Mouse (Mus musculus) macrophage (primary cell): ENCODE data around the gene Ly6g6f. TPM values are rescaled to one million over a fixed set of nuclear protein-coding genes. Genes with fewer than 3 reads are reported as not detected.

Source experiments
- H3K27ac ChIP-seq: fragments of 350-480 bp; formaldehyde crosslinking; 2 replicates; pipeline ENCODE4 v1.9.0; 2021
- H3K36me3 ChIP-seq: fragments of 350-480 bp; formaldehyde crosslinking; 2 replicates; pipeline ENCODE4 v1.9.0; 2021; ENCODE audit errors: inconsistent target
- H3K4me3 ChIP-seq: fragments of 350-480 bp; formaldehyde crosslinking; 2 replicates; pipeline ENCODE4 v1.9.0; 2021; ENCODE audit errors: inconsistent target
- H3K79me2 ChIP-seq: fragments of 350-480 bp; formaldehyde crosslinking; 2 replicates; pipeline ENCODE4 v1.9.0; 2021; ENCODE audit errors: inconsistent target
- WGBS: methylation state at CpG from one replicate; pipeline ENCODE4 v1.1.7; 2026; ENCODE audit warnings: inconsistent platforms; ENCODE audit not compliant: missing documents; 5-methylcytosine and 5-hydroxymethylcytosine counted together
- polyA plus RNA-seq: library from polyadenylated mRNA; stranded (reverse); fragments of 250-400 nt; gene quantifications from 3 replicates; pipeline ENCODE4 v1.2.4, GENCODE M21; 2018; ENCODE audit warnings: inconsistent platforms

Gene Ly6g6f
- polyA plus RNA-seq, 1 experiment from 2014 or later, result not detected

DNA sequence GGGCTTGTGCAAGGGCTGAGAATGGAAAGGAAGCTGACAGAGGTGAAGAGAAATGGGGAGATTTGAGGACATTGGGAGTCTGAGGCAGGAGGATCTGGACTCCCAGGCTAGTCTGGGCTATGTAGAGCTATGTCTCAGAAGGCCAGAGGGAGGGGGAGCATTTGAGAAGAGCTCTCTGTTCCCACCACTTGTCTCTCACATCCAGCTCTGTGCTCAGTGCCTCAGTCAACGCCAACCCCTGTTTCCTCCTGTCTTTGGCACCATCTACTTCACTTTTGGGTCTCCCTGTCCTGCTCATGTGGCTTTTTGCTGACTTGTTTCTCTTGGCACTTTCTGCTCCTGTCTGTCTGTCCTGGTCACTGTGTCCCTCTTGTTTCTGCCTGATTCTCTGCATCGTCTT lies 8.1 kb downstream of the Ly6g6f start:
- Histone ChIP-seq H3K27ac (0 out of 2 replicates have a peak overlapping the region, but pooled peaks have one; percentile 19), H3K79me2 (no peaks in the 10 kb centered on the region), H3K4me3 (peak overlapping the region; percentile 29), H3K36me3 (no peaks in the 10 kb centered on the region)
- WGBS, result 28% methylated on average over 2 of the region's 2 CpGs

DNA sequence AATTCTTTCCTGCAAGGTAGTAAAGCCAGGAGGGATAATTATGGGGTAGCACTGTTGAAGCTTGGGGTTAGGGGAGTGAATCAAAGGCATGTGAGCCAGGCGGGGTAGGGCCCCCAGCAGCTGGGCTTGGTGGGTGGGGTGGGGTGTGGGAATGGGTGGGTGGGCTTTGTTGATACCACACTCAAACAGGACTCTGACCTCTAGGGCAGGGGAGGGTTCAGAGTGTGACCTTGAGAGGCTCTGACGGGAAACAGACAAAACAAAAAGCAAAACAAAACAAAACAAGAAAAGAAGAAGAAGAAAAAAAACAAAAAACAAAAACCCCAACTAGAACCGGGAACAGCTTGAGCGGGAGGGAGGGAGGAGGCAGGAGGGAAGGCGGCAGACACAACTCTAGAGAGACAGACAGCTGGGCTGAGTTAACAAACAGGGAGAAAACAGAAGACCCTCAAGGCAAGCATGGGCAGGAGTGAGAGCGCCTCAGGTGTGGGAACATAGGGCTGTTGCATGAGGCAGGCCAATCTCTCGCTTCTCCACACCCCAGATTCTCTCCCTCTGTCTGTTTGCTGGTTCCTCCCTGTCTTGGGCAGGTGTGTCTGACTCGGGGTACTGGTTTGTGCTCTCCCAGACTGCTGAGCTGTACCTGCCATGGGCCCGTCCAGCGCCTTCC lies 8.8 kb downstream of the Ly6g6f start, which contains the start of gene Ly6g6e:
Gene Ly6g6e, plus strand, starts transcription at position 396 of the 670 bp plus-strand sequence.
- peak within 1 kb of the TSS; percentile 19; the same call in 1 of the 2 replicates for H3K27ac ChIP-seq
- WGBS, result 68% methylated on average over 10 of the region's 10 CpGs
- no peaks in the 10 kb centered on the region for H3K79me2 ChIP-seq
- H3K36me3 ChIP-seq, result no peaks in the 10 kb centered on the region
- H3K4me3 ChIP-seq, result peak within 1 kb of the TSS; percentile 29

DNA sequence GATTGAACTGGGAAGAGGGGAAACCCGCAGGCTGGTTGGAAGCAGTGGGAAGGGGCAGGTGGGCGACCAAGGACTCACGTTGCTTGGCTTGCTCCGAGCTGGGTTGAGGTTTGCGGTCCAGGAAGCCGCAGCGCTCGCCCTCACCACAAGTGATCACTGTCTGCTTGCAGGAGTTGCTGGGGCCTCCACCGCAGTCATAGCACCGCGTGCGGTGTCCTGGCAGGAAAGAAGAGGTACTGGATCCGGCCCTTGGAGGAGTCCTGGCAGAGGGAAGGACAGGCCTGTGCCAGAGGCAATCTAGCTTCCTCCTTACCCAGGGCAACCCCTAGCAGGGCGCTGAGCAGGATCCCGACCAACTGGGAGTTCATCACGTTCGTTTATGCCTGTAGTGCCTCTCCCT lies 11.3 kb downstream of the Ly6g6f start:
- 18% methylated on average over 17 of the region's 17 CpGs for WGBS
- no peak overlapping the region for H3K27ac ChIP-seq
- H3K79me2 ChIP-seq, result no peaks in the 10 kb centered on the region
- no peak overlapping the region for H3K4me3 ChIP-seq
- no peaks in the 10 kb centered on the region for H3K36me3 ChIP-seq

DNA sequence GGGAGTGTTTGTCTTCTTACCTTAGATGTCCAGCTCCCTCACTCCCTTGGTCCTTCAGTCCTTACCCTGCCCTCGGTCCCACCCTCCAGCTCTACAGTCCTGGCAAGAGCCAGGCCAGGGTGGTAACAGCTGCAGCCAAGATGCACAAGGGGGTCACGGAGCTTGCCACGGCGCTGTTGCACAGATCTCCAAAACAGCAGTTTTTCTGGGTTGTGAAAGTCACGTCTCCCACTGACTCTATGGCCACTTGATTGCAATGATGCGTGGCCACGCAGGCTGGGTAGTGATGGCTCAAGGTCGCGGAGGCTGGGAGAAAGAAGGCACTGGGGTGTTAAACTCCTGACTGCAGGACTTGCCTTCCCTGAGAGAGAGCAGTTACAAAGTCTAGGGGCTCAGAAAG lies 14.0 kb downstream of the Ly6g6f start:
- Histone ChIP-seq H3K79me2 (no peaks in the 10 kb centered on the region), H3K36me3 (no peaks in the 10 kb centered on the region), H3K4me3 (no peak overlapping the region), H3K27ac (no peak overlapping the region)
- 85% methylated on average over 8 of the region's 9 CpGs for WGBS

DNA sequence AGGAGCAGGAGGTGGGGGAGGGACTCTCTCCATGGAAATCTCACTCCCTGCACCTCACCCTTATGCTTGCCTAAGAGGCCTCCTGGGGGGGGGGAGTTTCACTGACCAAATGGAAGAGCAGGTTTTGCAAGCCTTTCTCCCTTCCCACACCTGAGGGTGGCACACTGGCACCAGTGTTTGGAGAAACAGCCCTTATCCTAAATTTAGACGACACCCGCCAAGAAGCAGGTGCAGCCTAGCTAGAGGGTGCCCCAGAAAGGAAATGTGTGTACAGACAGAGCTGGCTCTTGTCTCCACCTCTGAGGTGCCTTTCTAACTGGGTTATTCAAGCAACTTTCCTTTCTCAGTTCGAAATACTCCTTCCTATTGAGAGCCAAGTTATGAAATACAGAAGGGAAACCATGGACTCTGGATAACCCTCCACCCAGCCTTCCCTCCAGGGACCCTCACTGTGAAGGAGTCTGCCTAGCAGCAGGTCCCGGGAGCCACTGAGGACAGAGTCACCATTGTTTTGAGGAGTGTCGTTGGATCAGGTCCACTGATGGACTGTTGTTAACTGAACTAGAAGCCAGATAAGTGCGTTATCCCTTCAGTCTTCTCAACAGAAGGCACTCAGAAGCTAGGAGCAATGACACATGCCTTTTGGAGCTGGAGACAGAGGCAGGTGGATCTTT lies 14.7 kb downstream of the Ly6g6f start:
- Histone ChIP-seq H3K27ac (no peak overlapping the region), H3K36me3 (no peaks in the 10 kb centered on the region), H3K4me3 (no peak overlapping the region), H3K79me2 (no peaks in the 10 kb centered on the region)
- WGBS, result 57% methylated on average over 5 of the region's 6 CpGs

DNA sequence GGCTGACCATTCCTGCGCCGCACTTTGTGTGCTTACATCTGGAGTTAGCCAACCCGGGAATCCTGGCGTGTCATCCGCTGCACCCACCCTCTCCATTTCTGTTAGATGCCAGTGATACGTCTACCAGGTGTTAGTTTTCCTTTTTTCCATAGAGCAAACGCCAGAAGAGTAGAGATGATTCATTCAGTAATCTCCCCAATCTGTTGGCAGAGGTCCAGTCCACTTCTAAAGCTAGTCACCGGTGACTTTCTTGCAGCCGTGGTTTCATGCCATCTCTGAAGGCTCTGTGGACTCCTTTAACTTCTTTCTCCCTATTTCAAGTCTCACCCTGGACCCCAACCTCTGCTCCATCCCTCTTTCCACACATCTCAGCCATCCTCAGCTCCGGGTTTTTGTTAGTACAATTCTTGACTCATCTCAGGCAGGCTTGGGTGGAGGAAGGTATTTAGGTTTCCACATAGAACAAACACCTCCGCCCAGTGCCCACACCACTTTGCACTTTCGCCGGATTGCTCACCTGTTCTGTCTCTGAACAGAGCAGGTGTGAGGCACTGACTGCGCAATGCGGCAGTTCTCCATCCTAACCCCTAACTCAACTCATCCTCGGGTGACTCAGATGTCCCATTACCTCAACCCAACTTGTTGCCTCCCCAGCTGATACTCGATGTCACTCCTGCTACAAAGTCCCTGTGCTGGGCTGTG lies 17.0 kb downstream of the Ly6g6f start:
- H3K36me3 ChIP-seq, result no peaks in the 10 kb centered on the region

DNA sequence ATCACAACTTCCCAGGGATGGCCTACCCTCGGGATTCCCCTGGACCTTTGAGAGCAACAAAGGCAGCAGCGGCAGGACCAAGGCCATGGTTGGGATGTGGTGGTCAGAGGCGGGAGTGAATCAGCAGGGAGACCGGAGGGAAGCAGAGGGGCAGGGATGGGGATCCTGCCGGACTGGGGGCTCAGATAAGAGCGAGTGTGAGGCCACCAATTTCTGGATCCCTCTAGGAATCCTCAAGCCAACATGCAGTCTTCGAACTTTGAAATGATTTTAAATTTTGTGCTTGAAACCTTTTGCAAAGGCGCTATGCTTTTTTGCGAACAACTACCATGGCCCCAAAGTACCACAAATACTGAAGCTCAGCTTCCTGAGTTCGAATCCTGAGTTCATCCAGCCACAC lies 19.3 kb downstream of the Ly6g6f start, which contains the start of gene Mpig6b:
Gene Mpig6b, minus strand, starts transcription at position 101 of the 400 bp plus-strand sequence.
- no peak within 1 kb of the TSS for H3K27ac ChIP-seq
- peak within 1 kb of the TSS; percentile 10; the same call in 1 of the 2 replicates for H3K4me3 ChIP-seq
- H3K79me2 ChIP-seq, result no peaks in the 10 kb centered on the region
- WGBS, result 82% methylated on average over 8 of the region's 10 CpGs
- no peaks in the 10 kb centered on the region for H3K36me3 ChIP-seq

More for the DNA sequence above, 17.0 kb downstream of the Ly6g6f start:
- Histone ChIP-seq H3K4me3 (no peak overlapping the region), H3K27ac (no peak overlapping the region), H3K79me2 (no peaks in the 10 kb centered on the region)
- WGBS, result 74% methylated on average over 17 of the region's 17 CpGs

DNA sequence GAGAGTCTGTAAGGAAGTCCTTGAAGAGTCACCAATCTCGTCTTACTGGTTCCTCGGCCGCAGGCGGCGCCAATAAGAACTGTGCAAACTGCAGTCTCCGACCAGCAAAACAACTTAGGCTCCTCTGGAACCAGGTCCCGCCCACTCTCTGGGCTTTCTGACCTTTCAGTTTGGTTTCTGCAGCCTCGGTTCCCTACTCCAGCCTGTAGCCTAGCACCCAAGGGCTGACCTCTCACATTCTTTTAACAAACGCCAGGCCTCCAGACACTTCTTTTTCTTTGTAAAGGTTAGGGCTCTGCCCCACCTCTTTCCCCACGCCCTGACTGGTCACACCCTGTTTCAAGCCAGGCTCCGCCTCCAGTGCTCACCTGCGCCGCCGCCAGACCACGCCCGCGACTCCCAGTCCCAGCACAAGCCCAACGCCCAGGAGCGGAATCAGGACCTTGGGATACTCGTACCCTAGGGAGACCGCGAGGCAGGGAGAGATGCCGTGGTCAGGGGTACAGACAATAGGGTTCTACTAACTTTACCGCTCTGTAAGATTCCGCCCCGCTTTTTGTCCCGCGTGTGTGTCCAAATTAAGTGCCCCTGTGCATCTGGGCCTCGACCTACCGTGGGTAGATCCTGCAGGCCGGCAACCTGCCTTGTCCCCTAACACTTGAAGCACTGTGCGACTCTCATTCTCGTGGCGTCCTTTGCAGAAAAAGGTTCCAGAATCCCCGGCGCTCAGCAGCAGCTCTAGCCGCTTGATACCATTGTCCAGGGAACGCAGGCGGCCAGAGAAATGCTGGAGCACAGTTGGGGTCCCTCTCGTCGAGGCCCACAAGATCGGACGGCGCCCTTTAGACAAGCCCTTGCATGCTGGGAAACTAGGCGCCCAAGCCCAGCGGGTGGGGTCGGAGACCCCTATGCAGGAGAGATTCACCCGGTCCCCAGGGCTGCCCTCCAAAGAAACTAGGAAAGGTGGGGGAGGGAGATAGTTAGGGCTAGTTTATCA lies 20.2 kb downstream of the Ly6g6f start, which contains the start of gene Ly6g6c:
Gene Ly6g6c, plus strand, starts transcription at position 438 of the 997 bp plus-strand sequence.
- 4% methylated on average over 47 of the region's 48 CpGs for WGBS
- H3K79me2 ChIP-seq, result no peaks in the 10 kb centered on the region

DNA sequence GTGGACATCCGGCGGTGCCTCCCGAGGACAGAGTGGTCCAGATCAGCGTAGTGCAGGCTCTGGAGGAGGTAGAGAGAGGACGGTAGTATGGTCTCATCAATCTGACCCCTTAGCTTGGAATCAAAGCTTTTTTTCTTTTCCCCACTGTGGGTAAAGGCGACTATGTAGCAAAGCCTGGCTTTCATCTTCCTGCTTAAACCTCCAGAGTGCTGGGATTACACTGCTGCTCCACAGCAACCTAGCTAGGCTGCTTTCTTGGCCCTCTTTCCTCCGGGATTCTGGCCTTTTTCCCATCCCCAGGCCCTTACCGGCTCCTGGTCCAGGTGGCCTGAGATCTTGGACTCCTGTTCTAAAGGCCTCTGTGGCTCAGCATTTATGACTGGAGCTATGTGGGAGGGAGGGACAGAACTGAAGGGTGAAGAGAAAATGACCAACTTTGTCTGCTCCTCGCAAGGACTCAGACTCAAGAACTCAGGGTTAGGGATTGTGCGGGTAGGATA lies 21.0 kb downstream of the Ly6g6f start:
- H3K27ac ChIP-seq, result no peak overlapping the region
- peak overlapping the region; percentile 10; the same call in 1 of the 2 replicates for H3K4me3 ChIP-seq
- H3K79me2 ChIP-seq, result no peaks in the 10 kb centered on the region
- no peaks in the 10 kb centered on the region for H3K36me3 ChIP-seq
- WGBS, result 72% methylated on average over 10 of the region's 10 CpGs

More for the DNA sequence above, 20.2 kb downstream of the Ly6g6f start, which contains the start of gene Ly6g6c:
- H3K27ac ChIP-seq, result no peak within 1 kb of the TSS
- peak within 1 kb of the TSS; percentile 10; the same call in 1 of the 2 replicates for H3K4me3 ChIP-seq
- H3K36me3 ChIP-seq, result no peaks in the 10 kb centered on the region

DNA sequence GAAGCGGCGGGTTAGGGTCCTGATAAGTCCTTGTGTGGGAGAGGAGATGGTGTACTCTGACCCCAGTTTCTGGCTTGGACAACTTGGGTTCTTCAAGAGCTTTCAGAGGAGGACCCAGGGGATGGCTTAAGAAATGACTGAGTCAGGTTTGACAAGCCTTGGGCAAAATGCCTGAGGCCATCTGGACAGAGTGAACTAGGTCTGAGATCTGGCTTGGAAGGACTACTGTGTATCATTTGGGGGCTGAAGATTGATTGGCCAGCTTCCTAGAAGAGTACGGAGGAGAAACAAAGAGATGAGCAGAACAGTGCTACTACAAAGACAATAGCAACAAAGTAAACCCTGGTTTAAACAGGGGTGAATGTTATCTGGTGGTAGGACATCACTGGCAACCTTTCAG lies 21.9 kb downstream of the Ly6g6f start:
- H3K79me2 ChIP-seq, result no peaks in the 10 kb centered on the region
- 100% methylated on average over 3 of the region's 3 CpGs for WGBS
- no peak overlapping the region for H3K4me3 ChIP-seq
- peaks cover 1% of the 10 kb centered on the region; the same call in 1 of the 2 replicates for H3K36me3 ChIP-seq
- H3K27ac ChIP-seq, result no peak overlapping the region

DNA sequence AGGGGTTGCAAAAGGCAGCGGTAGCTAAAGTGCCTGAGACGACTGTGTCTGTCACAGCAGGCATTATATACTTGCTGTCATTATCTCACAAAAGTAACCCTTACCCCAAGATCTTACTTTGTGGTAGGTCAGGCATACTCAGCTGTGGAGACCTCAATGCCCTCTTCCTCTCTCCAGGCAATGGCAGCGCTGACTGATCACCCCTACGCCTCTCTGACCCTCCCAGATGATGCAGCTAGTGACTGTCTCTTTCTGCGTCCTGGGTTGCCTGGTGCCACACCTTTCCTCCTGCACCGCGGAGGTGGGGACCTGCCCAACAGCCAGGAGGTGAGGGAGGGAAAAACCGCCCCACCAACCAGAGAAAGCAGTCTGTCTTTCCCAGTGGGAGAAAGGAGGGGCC lies 24.1 kb downstream of the Ly6g6f start:
- no peak overlapping the region for H3K4me3 ChIP-seq
- no peaks in the 10 kb centered on the region for H3K79me2 ChIP-seq
- H3K36me3 ChIP-seq, result peaks cover 16% of the 10 kb centered on the region; the same call in 1 of the 2 replicates
- H3K27ac ChIP-seq, result no peak overlapping the region
- WGBS, result 98% methylated on average over 8 of the region's 8 CpGs

DNA sequence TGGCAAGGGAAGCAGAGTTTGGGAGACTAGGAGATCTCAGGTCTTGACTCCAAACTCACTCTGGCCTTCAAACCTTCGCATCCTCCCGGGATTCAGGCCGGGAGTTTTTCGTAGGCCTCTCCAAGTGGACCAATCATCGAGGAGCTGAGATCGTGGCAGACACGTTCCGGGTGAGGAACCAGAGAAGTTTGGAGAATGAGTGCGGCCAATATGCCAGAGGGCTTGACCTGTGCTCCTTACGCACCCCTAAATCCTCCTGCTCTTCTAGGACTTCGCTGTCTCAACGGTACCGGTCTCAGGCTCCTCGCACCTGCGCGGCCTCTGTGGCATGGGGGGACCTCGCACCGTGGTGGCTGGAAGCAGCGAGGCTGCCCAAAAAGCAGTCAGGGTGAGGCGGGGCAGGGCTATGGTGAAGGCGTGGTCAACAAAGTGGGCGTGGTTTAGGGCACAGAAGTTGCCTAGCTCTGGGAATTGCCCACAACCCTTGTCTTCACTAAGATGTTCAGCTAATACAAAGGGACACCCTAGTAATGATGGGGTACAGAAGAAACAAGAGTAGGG lies 24.6 kb downstream of the Ly6g6f start:
- no peak overlapping the region for H3K4me3 ChIP-seq
- peaks cover under 1% of the 10 kb centered on the region; the same call in 1 of the 2 replicates for H3K79me2 ChIP-seq
- 82% methylated on average over 16 of the region's 22 CpGs for WGBS
- peaks cover 21% of the 10 kb centered on the region for H3K36me3 ChIP-seq
- no peak overlapping the region for H3K27ac ChIP-seq

DNA sequence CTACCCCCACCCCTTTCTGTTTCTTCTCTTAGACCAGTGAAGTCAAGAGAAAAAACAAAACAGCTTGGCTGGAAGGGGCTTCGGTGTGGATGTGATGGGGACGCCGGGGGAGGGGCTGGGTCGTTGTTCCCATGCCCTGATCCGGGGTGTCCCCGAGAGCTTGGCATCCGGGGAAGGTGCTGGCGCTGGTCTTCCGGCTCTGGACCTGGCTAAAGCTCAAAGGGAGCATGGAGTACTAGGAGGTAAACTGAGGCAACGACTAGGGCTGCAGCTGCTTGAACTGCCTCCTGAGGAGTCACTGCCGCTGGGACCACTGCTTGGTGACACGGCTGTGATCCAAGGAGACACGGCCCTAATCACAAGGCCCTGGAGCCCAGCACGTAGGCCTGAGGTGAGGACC lies 25.3 kb downstream of the Ly6g6f start:
- 68% methylated on average over 13 of the region's 14 CpGs for WGBS
- peaks cover 28% of the 10 kb centered on the region for H3K36me3 ChIP-seq
- H3K4me3 ChIP-seq, result no peak overlapping the region
- peaks cover 8% of the 10 kb centered on the region for H3K79me2 ChIP-seq
- H3K27ac ChIP-seq, result no peak overlapping the region
